Mouse (Mus musculus) kidney, embryonic 14.5 days (tissue): ENCODE measurements at regions not wholly inside any gene's neighbourhood (a gene's known extent, or its start where the extent isn't known, plus 50 kb on each side); places are given as distances from the start of the nearest gene placed in this dataset.

Source experiments
- ATAC-seq: fragments of 200-750 bp; cut with Nextera tagmentation; 2 replicates; pipeline ENCODE4 v1.8.0; 2017; ENCODE audit warnings: moderate number of reproducible peaks, mild to moderate bottlenecking, moderate TSS enrichment, moderate library complexity; ENCODE audit not compliant: low FRiP score, low TSS enrichment
- H3K27ac ChIP-seq: fragments of 300-500 bp; sonication (generic); 2 replicates; pipeline ENCODE4 v1.5.1; 2014; ENCODE audit warnings: low read depth, mild to moderate bottlenecking, low read length, moderate library complexity, mixed read lengths
- H3K27me3 ChIP-seq: fragments of 300-500 bp; sonication (generic); 2 replicates; pipeline ENCODE4 v1.6.1; 2014; ENCODE audit warnings: mild to moderate bottlenecking, low read length; ENCODE audit not compliant: control insufficient read depth, insufficient read depth
- H3K36me3 ChIP-seq: fragments of 300-500 bp; sonication (generic); 2 replicates; pipeline ENCODE4 v1.6.1; 2014; ENCODE audit warnings: low read length, mixed read lengths; ENCODE audit not compliant: control insufficient read depth, insufficient read depth
- H3K4me1 ChIP-seq: fragments of 300-500 bp; sonication (generic); 2 replicates; pipeline ENCODE4 v1.6.1; 2014; ENCODE audit warnings: low read length, mixed read lengths; ENCODE audit not compliant: control insufficient read depth, insufficient read depth
- H3K4me2 ChIP-seq: fragments of 300-500 bp; sonication (generic); replicated peaks from 2 replicates; pipeline ENCODE4 v1.6.1; 2014; ENCODE audit warnings: low read depth, mild to moderate bottlenecking, low read length
- H3K4me3 ChIP-seq: fragments of 300-500 bp; sonication (generic); 2 replicates; pipeline ENCODE4 v1.5.1; 2014; ENCODE audit warnings: mild to moderate bottlenecking, low read length
- H3K9ac ChIP-seq: fragments of 300-500 bp; sonication (generic); 2 replicates; pipeline ENCODE4 v1.6.1; 2014; ENCODE audit warnings: low read depth, mild to moderate bottlenecking, low read length, moderate library complexity
- H3K9me3 ChIP-seq: fragments of 300-500 bp; sonication (generic); 2 replicates; pipeline ENCODE4 v1.6.1; 2016; ENCODE audit warnings: low read length; ENCODE audit not compliant: control insufficient read depth
- WGBS: fragments of 180-500 bp; shearing (Covaris S2); extraction: QIAGEN DNeasy Blood & Tissue Kit; methylation state at CpG from one replicate; pipeline ENCODE4 v1.1.7; 2014; 5-methylcytosine and 5-hydroxymethylcytosine counted together

DNA sequence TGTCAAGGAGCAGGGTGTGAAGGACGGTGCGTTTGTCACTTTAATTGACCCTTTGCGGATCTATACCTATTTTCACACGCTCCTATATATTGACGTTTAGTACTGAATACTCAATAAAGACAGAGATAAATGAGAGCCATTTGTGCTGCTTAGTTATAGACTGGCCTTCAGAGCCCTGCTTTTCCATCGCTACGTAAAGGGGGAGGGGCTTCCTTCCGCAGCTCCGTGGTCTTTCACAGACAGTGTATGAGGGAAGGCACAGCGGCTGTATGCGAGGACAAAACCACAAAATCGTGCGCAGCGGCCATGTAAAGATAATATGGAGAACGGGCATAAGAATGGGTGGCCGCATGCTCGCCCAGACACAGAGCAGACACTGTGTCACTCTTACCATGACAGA, 58.4 kb upstream of the Pced1b start:
- Histone ChIP-seq H3K9ac (no peak overlapping the region), H3K27me3 (no peaks in the 10 kb centered on the region), H3K27ac (no peak overlapping the region)

DNA sequence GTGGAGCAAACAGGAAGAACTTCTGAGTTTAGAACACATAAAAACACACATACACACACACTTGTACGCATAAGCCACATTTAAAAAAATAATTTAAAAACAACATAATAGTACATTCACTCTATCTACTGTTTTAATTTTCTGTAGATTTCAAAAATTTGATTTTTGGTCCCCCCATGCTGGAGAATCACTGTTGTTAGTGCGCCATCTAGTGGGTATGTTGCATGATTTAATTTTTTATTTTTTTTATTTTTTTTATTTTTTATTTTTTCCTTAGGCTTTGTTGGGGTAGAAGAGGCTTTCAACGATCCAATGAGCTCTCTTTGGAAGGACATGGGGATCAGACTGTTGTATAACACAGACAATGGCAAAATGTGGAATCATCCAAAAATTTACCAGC, 59.1 kb upstream of the Pced1b start:
- ATAC-seq, result no peak
- H3K4me2 ChIP-seq, result no peak overlapping the region
- WGBS, result 38% methylated on average over 3 of the region's 3 CpGs
- H3K9ac ChIP-seq, result no peak overlapping the region
- H3K27me3 ChIP-seq, result no peaks in the 10 kb centered on the region
- no peak overlapping the region for H3K4me3 ChIP-seq
- H3K27ac ChIP-seq, result no peak overlapping the region
- no peaks in the 10 kb centered on the region for H3K36me3 ChIP-seq
- H3K9me3 ChIP-seq, result no peaks in the 10 kb centered on the region
- peaks cover 3% of the 10 kb centered on the region; the same call in 1 of the 2 replicates for H3K4me1 ChIP-seq

More for the DNA sequence above, 58.4 kb upstream of the Pced1b start:
- no peak overlapping the region for H3K4me2 ChIP-seq
- no peaks in the 10 kb centered on the region for H3K9me3 ChIP-seq
- 83% methylated on average over 17 of the region's 17 CpGs for WGBS
- no peaks in the 10 kb centered on the region for H3K4me1 ChIP-seq
- H3K36me3 ChIP-seq, result no peaks in the 10 kb centered on the region
- H3K4me3 ChIP-seq, result no peak overlapping the region
- ATAC-seq, result no peak

DNA sequence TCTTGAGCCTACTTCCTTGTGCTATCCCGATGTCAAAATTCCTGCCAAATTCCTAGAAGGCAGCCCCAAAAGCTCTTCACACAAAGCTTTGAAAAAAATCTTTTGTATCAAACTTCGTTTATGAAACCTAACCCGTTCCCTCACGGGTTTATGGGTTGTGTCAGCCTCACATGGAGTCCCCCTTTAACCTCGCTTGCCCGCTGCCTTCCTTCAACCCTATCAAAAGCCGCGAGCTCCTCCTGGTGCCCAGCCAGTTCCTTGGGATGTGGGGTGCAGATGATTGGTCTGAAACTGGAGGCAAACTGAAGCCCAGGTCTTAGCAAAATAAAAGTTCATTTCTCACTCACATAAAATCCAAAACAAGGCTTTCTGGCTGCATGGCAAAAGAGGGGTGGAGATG, 60.9 kb upstream of the Pced1b start:
- peak; percentile 44; the same call in 1 of the 2 replicates for ATAC-seq
- WGBS, result 43% methylated on average over 8 of the region's 8 CpGs

DNA sequence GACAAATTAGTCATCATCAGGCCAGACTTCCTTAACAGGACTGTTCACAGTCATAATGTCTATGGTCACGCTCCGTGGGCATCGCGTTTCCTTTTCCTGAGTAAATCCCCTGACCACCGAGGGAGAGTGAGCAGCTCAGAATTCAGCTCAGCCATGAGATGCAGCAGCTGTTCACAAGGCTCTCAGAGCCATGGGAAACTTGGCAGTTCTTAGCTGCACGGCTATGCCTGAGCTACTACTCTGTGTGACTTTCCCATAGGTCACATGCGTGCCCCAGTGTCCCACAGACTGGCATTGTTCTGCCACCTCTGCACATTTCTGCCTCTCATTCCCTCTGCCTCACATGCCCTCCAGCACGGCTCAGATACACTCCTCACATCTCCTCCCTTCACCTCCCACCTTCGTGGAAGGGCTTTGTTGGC, 64.3 kb upstream of the Pced1b start:
- no peaks in the 10 kb centered on the region for H3K9me3 ChIP-seq
- no peaks in the 10 kb centered on the region for H3K36me3 ChIP-seq
- H3K4me2 ChIP-seq, result no peak overlapping the region
- ATAC-seq, result peak; percentile 66; the same call in 1 of the 2 replicates
- H3K9ac ChIP-seq, result no peak overlapping the region
- WGBS, result 22% methylated on average over 9 of the region's 9 CpGs
- H3K4me3 ChIP-seq, result no peak overlapping the region
- H3K4me1 ChIP-seq, result peaks cover 5% of the 10 kb centered on the region
- H3K27ac ChIP-seq, result no peak overlapping the region
- H3K27me3 ChIP-seq, result no peaks in the 10 kb centered on the region

More for the DNA sequence above, 60.9 kb upstream of the Pced1b start:
- no peaks in the 10 kb centered on the region for H3K9me3 ChIP-seq
- no peaks in the 10 kb centered on the region for H3K36me3 ChIP-seq
- no peaks in the 10 kb centered on the region for H3K27me3 ChIP-seq
- H3K4me3 ChIP-seq, result no peak overlapping the region
- no peak overlapping the region for H3K4me2 ChIP-seq
- H3K4me1 ChIP-seq, result peaks cover 5% of the 10 kb centered on the region; the same call in 1 of the 2 replicates
- no peak overlapping the region for H3K9ac ChIP-seq
- H3K27ac ChIP-seq, result no peak overlapping the region

DNA sequence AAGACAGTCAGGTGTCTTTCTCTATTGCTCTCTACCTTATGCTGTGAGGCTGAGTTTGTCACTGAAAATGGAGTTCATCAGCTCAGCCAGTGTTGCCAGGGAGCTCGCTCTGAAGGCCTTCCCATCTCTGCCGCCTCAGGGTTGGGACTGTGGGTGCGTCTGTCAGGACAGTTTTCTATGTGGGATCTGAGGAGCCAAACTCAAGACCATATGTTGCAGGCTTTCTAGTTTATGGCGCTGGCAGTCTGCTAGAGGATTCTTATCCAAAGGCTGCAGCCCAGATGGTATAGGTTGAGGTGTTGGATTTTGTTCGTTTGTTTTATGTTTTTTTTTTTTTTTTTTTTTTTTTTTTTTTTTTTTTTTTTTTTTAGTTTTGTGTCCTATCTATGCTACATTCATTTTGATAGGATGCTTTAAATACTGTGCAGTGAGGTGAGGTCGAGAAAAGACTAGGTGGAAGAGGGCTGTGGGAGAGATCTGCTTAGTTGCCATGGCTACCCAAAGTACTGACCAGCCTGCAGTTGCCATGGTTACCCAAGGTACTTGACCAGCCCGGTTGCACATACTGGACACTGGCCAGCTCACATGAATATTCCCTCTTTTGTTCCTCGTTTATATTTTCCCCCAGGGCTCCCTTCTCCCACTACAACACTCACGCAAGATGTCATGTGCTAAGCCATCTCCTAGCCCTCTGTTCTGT, 65.8 kb upstream of the Pced1b start:
- no peak overlapping the region for H3K4me3 ChIP-seq
- H3K4me2 ChIP-seq, result no peak overlapping the region
- H3K9ac ChIP-seq, result no peak overlapping the region
- no peaks in the 10 kb centered on the region for H3K27me3 ChIP-seq
- H3K9me3 ChIP-seq, result no peaks in the 10 kb centered on the region
- WGBS, result 66% methylated on average over 9 of the region's 9 CpGs
- H3K4me1 ChIP-seq, result peaks cover 5% of the 10 kb centered on the region
- ATAC-seq, result no peak
- no peak overlapping the region for H3K27ac ChIP-seq
- no peaks in the 10 kb centered on the region for H3K36me3 ChIP-seq

DNA sequence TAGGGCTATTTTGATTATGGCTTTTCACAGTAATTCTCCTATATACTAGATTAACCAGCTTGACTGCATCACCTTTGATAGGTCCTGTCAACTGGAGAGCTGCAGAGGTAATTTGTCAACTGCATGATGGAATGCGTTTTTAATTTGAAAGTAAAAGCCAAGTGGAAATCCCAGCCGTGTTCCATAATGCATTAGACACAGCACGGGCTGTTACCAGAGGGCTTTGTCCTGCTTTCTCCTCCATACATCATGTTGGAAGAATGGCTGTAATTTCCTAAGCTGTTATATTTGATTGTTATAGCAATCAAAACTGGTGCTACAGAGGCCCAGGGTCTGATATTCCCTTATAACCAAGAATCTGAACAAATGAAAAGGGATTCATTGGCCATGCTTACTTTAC, 68.6 kb upstream of the Pced1b start:
- H3K9ac ChIP-seq, result no peak overlapping the region
- 48% methylated on average over 3 of the region's 3 CpGs for WGBS
- no peak overlapping the region for H3K27ac ChIP-seq
- no peak overlapping the region for H3K4me2 ChIP-seq
- no peak for ATAC-seq
- H3K9me3 ChIP-seq, result no peaks in the 10 kb centered on the region
- H3K4me3 ChIP-seq, result no peak overlapping the region
- peaks cover 16% of the 10 kb centered on the region for H3K4me1 ChIP-seq
- no peaks in the 10 kb centered on the region for H3K27me3 ChIP-seq
- no peaks in the 10 kb centered on the region for H3K36me3 ChIP-seq

DNA sequence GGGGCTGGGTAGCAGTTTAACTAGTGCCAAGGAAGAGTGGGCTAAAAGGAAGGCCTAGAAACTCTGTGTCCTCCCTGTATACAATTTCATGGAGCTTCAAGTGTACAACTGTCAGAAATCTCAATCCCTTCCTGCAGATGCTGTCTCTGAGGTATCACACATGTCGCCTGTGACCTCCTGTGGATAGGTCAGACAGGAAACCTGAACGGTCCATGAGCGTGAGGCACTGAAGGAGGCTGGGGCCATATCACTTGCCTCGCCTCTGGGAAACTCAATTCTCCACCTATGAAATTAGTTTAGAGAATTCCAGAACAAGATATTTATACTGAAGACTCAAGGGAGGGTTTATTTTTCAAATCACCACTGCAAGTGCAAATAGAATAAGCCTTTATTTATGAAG, 69.1 kb upstream of the Pced1b start:
- Histone ChIP-seq H3K27ac (no peak overlapping the region), H3K27me3 (no peaks in the 10 kb centered on the region), H3K9ac (no peak overlapping the region), H3K9me3 (no peaks in the 10 kb centered on the region), H3K4me1 (peaks cover 12% of the 10 kb centered on the region), H3K4me3 (no peak overlapping the region), H3K36me3 (no peaks in the 10 kb centered on the region), H3K4me2 (no peak overlapping the region)
- ATAC-seq, result no peak
- 43% methylated on average over 4 of the region's 4 CpGs for WGBS

DNA sequence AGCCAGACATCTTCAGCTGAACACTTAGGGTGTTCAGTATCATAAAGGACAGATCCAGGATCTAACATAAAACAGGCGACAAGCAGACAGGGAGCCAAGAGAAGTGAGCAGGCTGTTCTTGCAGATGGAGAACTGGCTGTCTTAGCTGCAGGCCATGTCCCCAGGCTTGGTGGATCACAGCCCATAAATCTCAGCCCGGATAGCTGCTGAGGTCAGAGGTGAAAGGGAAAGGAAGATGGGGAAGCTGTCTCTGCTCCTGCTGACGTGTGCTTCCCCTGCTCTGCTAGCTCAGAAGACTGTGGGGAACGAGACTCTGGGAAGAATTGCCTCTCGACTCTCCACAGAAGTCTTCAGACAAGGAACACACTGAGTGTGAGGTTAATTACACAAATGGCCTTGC, 71.9 kb upstream of the Pced1b start:
- peak; percentile 68 for ATAC-seq
- Histone ChIP-seq H3K9ac (no peak overlapping the region), H3K4me2 (no peak overlapping the region), H3K9me3 (no peaks in the 10 kb centered on the region), H3K4me3 (no peak overlapping the region), H3K4me1 (peaks cover 10% of the 10 kb centered on the region), H3K27ac (peak overlapping the region; percentile 51), H3K36me3 (no peaks in the 10 kb centered on the region), H3K27me3 (no peaks in the 10 kb centered on the region)
- 17% methylated on average over 5 of the region's 5 CpGs for WGBS

DNA sequence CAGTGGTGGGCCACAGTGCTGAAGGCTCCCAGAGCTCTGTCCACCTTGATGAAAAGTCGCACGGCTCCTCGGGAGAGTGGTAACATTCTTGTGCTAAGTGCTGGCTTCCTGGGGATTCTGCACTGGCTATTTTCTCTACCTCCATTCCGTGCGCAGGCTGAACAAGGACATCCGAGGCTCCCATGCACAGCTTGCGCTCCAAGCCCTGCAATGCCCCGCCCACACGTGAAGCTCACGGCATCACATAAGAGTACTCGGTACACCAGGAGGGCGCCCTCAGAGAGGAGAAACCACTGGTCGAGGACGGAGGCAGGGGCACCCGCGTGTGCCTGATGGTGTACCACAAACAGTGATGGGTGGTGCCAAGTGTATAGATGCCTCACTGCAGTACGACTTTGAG, 73.7 kb upstream of the Pced1b start:
- Histone ChIP-seq H3K9ac (no peak overlapping the region), H3K9me3 (no peaks in the 10 kb centered on the region), H3K27ac (no peak overlapping the region), H3K4me1 (peaks cover 10% of the 10 kb centered on the region), H3K4me2 (no peak overlapping the region), H3K4me3 (no peak overlapping the region), H3K27me3 (no peaks in the 10 kb centered on the region), H3K36me3 (no peaks in the 10 kb centered on the region)
- 80% methylated on average over 17 of the region's 17 CpGs for WGBS
- no peak for ATAC-seq
